Mouse (Mus musculus) C2C12 (cell line): Measurements from ENCODE around the gene Dapk1.

Source experiments
- CEBPB ChIP-seq: IDR thresholded peaks from one replicate; pipeline ENCODE4 v1.6.1; 2011; ENCODE audit warnings: low read depth, mild to moderate bottlenecking, control low read depth, moderate library complexity
- CTCF ChIP-seq: IDR thresholded peaks from one replicate; pipeline ENCODE4 v1.5.1; 2011; ENCODE audit not compliant: control insufficient read depth, insufficient read depth, insufficient read length
- FOSL1 ChIP-seq: IDR thresholded peaks from one replicate; pipeline ENCODE4 v1.8.0; 2011; ENCODE audit warnings: mild to moderate bottlenecking, low read length; ENCODE audit not compliant: poor library complexity, insufficient read depth, severe bottlenecking
- MAX ChIP-seq: IDR thresholded peaks from one replicate; pipeline ENCODE4 v1.6.1; 2011; ENCODE audit warnings: mild to moderate bottlenecking, control low read depth
- MYOD1 ChIP-seq: IDR thresholded peaks from one replicate; pipeline ENCODE4 v1.6.1; 2011; ENCODE audit warnings: low read depth; ENCODE audit not compliant: control insufficient read depth, insufficient read length
- MYOG ChIP-seq: IDR thresholded peaks from one replicate; pipeline ENCODE4 v1.6.1; 2011; ENCODE audit not compliant: control insufficient read depth, insufficient read length; ENCODE audit errors: extremely low read depth
- USF1 ChIP-seq: IDR thresholded peaks from one replicate; pipeline ENCODE4 v1.6.1; 2011; ENCODE audit warnings: low read depth, mild to moderate bottlenecking, control low read depth, moderate library complexity

DNA sequence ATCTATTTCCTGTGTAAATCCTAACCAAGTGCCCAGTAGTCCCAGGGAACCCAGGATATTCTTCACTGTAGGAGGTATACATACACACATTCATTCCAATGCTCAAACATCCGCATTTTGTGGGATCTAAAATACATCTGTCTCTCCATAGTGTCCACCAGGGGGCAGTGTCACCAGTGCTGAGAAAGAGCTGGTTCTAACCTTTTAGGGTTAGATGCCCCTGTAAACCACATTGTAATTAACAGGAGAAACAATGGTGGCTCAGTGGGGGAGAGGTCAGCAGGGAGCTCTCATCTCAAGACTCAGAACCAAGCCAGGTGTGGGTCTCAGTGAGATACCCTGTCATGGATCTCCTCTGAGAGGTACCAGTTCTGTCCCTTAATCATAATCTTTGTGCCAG lies 144.5 kb downstream of the Dapk1 start:
- no peak for TF ChIP-seq CTCF
- no peak for TF ChIP-seq FOSL1
- no peak for TF ChIP-seq USF1
- no peak for TF ChIP-seq MAX
- no peak for TF ChIP-seq CEBPB
- no peak for TF ChIP-seq MYOG
- TF ChIP-seq MYOD1: no peak
